Mouse (Mus musculus) ZHBTc4 (cell line): ENCODE data around the gene Zgrf1.

Experiments used
- DNase-seq: peaks from one replicate; pipeline ENCODE4 v3.0.0-alpha.2; 2011; ENCODE audit warnings: low read depth, low spot score

Zgrf1 gene

DNA sequence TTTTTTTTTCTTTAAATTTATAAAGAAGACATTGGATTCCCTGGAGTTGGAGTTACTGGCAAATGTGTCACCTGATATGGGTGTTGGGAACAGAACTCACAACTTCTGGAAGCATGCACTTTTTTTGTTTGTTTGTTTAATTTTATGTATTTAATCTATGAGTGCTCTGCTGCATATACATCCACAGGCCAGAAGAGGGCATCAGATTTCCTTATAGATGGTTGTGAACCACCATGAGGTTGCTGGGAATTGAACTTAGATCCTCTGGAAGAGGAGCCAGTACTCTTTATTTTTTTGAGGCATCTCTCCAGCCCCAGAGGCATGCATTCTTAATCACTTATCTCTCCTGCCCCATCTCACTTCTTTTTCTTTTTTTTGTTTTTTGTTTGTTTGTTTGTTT lies 4.9 kb downstream of the Zgrf1 start:
- peak; percentile 55 for DNase-seq

DNA sequence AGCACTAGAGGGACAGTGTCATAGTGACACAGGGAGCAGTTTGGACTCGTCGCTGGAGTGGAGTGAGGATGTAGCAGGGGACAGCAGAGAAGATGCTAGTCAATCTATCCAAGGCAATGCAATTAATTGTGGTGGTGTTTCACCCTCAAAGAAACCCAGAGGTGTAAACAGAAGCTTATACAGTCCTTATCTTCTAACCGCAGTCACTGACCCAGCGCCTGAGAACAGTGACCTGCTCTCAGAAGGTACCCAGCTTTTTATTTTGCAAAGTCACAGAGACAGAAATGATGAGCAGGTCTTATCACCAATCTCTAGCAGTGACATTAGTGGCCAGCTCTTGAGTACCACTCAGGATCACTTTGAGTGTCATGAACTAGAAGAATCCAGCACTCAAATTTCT lies 9.7 kb downstream of the Zgrf1 start:
- no peak for DNase-seq

DNA sequence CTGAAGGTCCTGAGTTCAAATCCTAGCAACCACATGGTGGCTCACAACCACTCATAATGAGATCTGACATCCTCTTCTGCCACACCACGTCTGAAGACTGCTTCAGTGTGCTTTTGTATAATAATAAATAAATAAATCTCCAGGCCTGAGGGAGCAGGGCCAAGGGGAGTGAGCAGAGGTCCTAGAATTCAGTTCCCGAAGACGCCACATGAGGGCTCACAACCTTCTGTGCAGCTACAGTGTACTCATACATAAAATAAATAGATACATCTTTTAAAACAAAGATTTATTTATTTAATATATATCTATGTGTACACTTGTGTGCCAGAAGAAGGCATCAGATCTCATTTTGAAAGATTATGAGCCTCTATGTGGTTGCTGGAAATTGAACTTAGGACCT lies 11.8 kb downstream of the Zgrf1 start:
- no peak for DNase-seq

DNA sequence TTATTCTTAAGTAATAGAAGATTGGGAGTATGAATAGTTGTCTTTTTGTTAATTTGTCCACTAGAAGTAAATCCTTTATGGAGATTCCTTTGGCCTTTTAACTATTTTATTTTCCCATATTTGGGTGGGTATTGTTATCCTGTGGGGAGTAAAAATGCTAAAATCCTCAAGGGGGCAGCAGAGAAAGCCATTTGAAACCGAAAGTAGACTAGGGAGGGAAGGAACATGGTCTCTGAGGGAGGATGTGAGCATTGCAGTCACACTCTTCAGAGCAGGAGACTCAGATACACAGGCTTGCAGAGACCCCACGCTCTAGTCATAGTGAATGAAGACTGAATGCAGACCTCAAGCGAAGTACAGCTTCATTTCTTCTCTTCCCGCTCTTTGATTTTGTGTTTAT lies 19.3 kb downstream of the Zgrf1 start:
- peak; percentile 63 for DNase-seq

DNA sequence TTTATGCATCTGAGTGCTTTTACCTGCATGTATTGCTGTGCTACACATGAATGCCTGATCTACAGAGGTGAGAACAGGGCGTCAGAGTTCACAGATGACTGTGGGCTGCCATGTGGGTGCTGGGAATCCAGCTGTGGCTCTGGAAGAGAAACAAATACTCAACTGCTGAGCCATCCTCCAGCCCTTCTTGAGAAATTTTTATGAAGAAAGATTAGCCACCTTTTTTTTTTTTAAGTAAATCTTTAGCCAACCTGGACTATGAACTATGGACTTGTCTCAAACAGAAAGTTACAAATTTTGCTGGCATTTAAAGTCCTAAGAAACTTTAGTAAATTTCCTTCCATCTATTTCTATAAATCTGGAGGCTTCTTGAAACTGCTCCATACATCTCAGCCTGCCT lies 43.8 kb downstream of the Zgrf1 start:
- DNase-seq, result no peak

DNA sequence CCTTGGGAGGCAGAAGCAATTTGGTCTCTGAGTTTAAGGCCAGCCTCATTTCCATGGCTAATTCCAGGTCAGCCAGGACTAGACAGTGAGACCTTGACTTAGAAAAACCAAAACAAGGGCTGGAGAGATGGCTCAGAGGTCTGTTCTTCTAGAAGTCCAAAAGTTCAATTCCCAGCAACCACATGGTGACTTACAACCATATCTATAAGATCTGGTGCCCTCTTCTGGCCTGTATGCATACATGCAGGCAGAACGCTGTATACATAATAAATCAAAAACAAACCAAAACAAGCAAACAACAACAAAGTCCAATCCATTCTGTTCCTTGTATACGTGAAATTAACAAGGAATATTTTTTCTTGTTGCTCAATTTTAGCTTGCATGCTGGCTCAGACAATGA lies 54.8 kb downstream of the Zgrf1 start:
- DNase-seq, result peak; percentile 34

DNA sequence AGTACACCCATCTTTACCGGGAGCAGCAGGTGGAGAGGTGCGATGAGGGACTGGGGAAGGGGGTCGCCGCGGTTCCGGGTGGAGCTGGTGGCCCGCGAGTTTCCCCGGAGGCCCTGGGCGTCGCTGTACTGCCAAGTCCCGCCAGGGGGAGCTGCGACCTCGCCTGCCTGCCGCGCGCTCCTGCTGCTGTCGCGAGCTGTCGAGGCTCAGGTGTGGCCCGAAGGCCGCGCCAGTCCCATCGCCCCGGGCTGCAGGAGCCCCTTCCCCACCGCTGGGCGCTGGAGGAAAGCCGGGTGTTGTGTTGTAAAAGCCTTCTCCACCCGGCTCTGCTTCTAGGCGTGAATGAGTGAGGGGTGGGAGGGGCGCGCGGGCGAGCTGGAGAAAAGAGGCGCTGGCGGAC lies 72.0 kb downstream of the Zgrf1 start:
- peak; percentile 89 for DNase-seq

DNA sequence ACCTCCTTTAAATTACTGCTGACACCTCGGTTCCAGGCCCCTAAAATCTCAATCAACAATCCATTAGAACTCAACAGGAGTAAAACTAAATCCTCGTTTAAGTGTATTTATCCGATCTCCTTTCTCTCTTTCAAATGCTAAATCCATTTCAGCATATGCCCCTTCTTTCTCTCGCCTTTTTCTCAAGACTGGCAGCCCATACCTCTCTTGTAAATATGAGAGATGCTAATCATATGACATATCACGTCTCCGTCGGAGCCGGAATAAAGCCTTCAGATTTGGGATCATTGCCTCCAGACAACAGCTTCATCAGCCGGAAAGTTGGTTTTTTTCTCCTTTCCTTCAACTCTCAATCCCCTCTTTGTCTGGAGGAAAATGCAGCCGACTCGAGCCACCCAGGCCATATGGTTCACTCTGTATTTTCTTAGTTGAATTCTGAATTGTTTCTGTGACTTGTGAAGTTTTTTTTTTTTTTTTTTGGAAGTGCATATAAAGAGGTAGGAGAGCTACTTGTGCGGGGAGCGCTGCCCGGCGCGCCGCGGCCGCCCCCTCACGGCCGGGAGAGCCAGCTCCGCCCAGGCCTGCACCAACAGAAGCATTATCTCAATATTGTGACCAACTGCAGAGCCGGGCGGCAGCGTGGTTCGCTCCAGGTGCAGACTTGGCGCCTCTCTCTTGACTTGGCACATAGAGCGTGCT lies 72.6 kb downstream of the Zgrf1 start:
- peak; percentile 55 for DNase-seq

DNA sequence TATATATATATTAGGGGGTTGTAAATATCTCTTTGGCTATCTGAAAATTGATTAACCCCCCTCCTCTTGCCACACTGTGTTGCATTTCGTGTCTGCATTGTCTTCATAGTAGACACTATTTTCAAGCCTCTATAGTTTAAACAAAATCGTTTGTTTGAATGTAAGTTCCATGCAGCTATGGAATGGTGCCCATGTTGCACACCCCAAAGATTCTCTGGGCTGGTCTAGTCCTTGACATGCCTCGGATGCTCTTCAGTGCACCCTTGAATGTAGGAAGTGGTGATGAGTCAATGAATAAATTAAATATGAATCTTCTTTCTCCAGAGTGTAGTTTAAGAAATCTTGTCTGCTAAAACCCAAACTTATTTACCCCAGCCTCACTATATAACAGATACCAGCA lies 73.2 kb downstream of the Zgrf1 start:
- DNase-seq, result no peak

DNA sequence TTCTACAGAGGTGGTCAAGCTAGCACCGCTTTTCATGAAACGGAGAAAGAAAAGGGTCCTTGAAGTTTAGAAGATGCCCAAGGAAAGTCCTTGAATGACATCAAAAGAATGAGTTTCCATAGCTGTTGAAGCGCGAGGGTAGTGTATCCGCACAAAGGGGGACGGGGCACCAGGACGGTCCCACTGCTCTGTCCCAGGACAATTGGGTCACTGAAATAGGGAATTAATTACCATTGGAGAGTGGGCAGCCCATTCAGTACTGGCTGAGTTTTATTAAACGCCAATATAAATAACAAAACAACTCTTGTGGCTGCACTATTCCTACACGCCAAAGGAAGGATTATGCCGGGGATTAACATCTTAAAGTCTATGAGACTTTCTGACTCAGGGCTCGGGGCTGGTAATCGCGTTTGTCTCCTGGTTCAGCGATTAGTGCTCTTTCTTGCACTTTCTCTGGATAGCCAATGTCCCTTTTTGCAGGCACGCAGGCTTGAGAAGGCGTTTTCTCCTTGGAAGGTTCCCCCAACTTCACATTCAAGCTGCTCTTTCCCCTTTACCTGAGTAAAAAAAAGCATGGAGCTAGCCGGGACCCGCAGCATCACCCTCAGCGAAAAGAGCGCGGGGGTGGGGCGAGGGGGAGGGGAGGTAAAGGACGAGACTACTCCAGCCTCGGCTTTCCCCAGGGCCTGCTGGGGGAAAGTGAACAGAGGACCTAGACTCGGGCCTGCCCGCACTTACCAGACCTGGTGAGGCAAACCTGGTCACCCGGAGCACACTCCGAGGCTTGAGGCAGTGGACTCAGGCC lies 74.1 kb downstream of the Zgrf1 start:
- DNase-seq, result peak; percentile 26

DNA sequence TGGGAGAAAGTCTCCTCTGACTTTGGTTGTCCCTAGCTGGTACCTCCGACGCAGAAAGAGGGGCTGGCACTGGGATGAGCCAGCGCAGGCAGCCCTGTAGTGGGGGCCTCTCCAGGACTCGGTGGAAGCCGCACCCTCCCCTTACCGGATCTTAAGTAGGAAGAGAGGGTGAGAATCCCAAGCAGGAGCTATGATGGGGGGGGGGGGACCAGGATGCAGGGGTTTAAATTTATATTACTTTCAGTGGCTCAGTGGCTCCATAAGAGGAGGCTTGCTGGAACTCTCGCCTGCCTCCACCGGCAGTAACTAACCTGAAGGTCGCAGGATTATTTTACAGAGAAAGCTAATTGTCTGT lies 74.6 kb downstream of the Zgrf1 start:
- no peak for DNase-seq

DNA sequence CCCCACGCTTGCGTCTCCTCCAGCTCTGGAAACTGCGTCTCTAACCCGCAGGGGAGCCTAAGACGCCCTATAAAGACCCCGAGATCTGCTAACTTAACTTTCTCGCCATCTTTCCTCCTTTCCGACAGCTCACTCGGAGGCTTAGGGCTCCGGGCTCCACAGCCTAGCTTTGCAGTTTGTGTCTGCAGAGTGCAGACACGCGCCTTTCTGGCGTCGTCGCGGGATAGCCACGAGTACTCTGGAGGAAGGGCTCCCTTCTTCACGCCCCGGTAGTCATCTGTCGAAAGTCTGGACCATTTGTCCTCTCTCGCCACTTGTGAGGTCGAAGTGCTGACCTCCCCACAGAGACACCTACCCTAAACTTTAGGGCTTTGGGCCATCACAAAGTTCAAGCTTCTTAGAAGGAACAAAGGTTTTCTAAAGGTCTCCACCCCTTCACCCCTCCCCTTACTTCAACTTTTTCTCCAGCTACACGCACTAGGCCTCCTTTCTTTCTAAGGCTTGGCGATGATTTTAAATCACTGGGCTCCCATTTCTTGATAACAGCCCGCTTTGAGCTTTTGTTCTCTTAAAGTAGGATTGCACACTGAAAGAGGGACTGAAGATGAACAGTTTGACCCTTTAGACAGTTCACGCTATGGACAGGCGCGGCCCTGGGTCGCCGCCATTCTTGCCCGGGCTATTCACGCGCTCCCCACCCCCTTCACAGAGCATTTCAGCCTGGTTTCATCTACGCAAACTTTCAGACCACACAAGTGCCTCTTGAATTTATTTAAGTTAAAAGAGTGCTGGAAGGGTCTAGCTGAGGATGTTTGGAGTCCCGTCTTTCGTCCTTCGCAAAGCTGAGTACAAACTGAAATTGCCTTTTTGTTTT lies 75.3 kb downstream of the Zgrf1 start:
- peak; percentile 51 for DNase-seq

DNA sequence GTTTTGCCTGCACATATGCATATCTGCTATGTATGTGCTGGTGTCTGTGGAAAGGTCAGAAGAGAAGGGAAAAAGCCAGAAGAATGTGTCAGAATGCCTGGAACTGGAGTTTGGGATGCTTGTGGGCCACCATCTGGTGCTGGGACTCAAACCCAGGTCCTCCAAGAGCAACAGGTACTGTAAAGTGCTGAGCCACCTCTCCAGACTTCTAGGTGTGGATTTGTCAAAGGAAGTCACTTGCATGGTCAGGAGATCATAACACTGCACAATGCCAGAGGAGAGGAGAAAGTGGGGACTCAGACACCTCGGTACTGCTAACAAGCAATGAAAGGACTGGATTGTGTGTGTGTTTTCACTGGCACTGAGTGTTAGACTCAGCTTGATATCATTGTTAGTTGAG lies 76.9 kb downstream of the Zgrf1 start:
- DNase-seq, result no peak

DNA sequence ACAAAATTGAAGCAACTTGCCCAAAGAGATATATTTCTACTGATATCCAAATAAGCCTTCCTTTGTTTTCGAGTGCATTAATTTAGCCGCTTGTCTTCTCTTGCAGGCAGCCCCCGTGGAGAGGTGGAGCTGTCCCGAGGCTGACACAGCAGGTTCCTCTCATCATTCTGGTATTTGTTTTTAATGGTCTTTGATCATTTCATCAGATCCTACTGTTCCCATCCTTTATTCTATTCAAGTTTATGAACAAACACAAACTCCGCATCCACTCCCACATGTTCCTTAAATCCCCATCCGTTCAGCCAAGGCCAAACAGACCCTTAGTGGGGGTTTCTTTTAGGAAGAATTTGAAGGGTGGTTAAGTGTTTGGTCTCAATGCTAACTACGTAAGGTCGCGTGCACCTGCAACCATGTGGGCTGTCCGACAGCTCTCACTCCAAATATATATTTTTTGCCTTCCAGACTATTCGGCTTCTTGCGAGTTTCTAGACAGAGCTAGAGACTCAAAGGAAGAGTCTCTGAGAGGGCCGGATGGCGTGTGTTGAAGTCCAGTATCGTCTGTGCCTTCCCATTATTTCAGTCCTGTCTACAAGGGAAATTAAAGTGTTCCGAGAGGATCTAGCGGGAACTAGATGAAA lies 77.6 kb downstream of the Zgrf1 start:
- no peak for DNase-seq

DNA sequence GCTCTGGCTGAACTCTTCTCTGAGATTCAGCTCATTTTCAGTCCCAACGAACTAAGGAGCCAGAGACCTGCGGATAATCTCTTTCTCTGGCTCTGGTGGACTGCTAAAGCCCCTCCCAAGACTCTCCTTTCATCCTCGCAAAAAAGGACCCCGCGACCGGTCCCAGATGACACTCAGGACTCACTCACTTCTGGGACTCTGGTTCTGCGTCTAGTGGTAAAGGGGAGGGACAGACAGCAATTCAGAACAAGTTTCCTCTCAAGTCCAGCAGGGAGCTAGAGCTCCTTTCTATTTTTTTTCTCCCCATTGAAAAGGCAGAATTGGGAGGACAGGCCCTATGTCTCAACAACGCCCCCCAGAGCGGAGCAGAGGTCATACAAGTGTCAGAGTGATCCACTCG lies 78.3 kb downstream of the Zgrf1 start:
- DNase-seq, result peak; percentile 19

DNA sequence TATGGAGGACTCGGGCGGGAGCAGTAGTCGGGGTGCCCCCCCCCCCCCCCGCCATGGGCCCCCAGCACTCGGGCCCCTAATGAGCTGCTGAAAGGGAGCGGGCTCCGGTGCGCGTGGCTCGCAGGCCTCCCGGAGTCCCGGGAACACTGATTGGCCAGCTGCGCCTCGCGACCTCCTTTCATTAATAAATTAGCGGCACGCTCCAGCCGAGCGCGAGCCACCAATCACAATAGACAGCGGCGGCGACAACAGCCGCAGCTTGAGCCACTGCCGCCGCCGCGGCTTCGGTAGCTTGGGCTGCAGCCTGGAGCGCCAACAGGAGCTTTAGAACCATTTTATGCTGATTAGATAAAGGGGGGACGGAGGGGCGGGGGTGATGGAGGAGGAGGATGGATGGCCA lies 79.2 kb downstream of the Zgrf1 start:
- DNase-seq, result peak; percentile 88

DNA sequence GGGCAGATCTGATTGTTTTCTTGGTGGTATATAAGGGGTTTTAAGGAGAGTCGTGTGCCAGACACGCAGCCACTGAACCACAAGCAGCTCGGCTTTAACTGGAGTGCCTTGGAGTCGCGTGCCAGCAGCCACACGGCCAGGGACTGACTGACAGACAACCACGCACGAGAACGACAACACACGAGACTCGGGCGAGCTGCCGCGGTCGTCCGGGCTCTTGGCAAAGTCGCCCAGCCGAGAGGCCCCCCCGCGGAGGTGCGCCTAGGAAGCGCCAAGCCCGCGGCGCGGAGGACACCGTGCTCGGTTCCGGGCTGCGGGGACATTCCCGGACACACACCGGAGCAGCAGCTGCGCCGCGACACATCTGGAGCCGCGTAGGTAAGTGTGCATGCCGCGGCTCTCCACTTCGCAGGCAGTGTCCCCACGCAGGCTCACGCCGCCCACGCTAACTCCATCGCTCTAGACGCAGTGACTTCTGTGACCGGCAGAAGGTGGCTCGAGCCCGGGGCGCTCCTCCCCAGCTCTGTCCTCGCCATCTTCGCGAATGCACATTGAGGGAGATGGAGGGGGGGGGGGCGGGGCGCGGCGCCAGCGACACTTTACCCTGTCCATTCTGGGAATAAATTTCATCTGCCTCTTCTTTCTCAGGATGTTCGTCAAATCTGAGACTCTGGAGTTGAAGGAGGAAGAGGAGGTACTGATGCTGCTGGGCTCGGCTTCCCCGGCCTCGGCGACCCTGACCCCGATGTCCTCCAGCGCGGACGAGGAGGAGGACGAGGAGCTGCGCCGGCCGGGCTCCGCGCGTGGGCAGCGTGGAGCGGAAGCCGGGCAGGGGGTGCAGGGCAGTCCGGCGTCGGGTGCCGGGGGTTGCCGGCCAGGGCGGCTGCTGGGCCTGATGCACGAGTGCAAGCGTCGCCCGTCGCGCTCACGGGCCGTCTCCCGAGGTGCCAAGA lies 80.1 kb downstream of the Zgrf1 start, which contains the start of gene Neurog2:
Neurog2 (plus strand) TSS at position 56 of the 953 bp plus-strand sequence.
- peak; percentile 66 for DNase-seq

DNA sequence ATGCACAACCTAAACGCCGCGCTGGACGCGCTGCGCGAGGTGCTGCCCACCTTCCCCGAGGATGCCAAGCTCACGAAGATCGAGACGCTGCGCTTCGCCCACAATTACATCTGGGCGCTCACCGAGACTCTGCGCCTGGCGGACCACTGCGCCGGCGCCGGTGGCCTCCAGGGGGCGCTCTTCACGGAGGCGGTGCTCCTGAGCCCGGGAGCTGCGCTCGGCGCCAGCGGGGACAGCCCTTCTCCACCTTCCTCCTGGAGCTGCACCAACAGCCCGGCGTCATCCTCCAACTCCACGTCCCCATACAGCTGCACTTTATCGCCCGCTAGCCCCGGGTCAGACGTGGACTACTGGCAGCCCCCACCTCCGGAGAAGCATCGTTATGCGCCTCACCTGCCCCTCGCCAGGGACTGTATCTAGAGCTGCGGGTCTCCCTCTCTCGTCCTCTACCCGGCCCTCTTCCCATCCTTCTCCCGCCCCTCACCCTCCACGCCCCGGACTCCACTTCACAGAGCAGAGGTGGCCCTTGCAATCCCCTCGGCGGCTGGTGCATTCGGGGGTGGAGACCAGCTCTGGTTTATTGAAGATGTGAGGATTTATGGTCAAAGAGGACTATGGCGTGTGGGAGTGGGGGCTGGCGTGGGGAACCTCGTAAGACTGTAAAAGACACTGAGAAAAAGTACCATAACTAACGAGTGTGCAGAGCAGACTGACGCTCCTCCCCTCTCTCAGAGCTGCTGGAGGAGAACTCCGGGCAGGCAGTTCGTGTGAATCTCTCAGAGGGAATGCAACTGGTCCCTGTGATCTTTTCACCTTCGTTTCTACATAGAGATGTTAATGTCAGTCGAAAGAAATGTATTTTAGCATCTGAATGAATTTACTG lies 81.1 kb downstream of the Zgrf1 start:
- peak; percentile 93 for DNase-seq

DNA sequence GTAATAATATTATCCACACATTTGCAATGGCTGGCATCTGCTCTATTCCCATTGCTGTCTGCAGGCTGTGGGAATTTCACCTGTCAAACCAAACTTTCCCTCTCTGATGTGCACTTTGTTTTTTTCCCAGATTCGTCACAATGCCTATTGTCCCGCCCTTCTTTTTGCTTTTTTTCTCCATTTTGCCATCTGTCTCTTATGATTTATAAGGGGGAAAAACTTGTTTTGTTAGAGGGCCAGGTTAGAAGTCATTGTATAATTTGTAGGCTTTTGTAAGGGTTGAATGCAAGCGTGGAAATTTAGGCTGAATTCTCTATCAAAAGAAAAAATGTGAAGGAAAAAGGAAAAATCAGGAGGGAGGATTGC lies 81.7 kb downstream of the Zgrf1 start:
- no peak for DNase-seq
